Mouse (Mus musculus) neural tube, embryonic 13.5 days (tissue): ENCODE data around the gene Lpcat2. TPM values are rescaled to one million over a fixed set of nuclear protein-coding genes. Genes with fewer than 3 reads are reported as not detected.

ENCODE experiments used
- ATAC-seq: fragments of 200-750 bp; cut with Nextera tagmentation; 2 replicates; pipeline ENCODE4 v1.8.0; 2017; ENCODE audit warnings: low read depth, mild to moderate bottlenecking, moderate TSS enrichment, moderate library complexity
- H3K27ac ChIP-seq: fragments of 300-500 bp; sonication (generic); replicated peaks from 2 replicates; pipeline ENCODE4 v1.5.1; 2015; ENCODE audit warnings: moderate library complexity, mild to moderate bottlenecking, inconsistent platforms
- H3K27me3 ChIP-seq: fragments of 300-500 bp; sonication (generic); 2 replicates; pipeline ENCODE4 v1.6.1; 2015; ENCODE audit warnings: mild to moderate bottlenecking, inconsistent platforms
- H3K36me3 ChIP-seq: fragments of 300-500 bp; sonication (generic); 2 replicates; pipeline ENCODE4 v1.6.1; 2015; ENCODE audit warnings: mild to moderate bottlenecking, inconsistent platforms
- H3K4me1 ChIP-seq: fragments of 300-500 bp; sonication (generic); replicated peaks from 2 replicates; pipeline ENCODE4 v1.6.1; 2015; ENCODE audit warnings: inconsistent platforms
- H3K4me2 ChIP-seq: fragments of 300-500 bp; sonication (generic); 2 replicates; pipeline ENCODE4 v1.6.1; 2015; ENCODE audit warnings: inconsistent platforms, mild to moderate bottlenecking, moderate library complexity
- H3K4me3 ChIP-seq: fragments of 300-500 bp; sonication (generic); 2 replicates; pipeline ENCODE4 v1.5.1; 2015; ENCODE audit warnings: mild to moderate bottlenecking, inconsistent platforms
- H3K9ac ChIP-seq: fragments of 300-500 bp; sonication (generic); 2 replicates; pipeline ENCODE4 v1.6.1; 2015; ENCODE audit warnings: moderate library complexity, mild to moderate bottlenecking, inconsistent platforms
- H3K9me3 ChIP-seq: fragments of 300-500 bp; sonication (generic); 2 replicates; pipeline ENCODE4 v1.6.1; 2016; ENCODE audit warnings: inconsistent platforms
- WGBS: fragments of 180-500 bp; shearing (Covaris S2); methylation state at CpG from one replicate; pipeline ENCODE4 v1.1.7; 2015; 5-methylcytosine and 5-hydroxymethylcytosine counted together
- microRNA-seq: library from miRNA; unstranded; fragments of <30 nt; microRNA quantifications from one replicate; pipeline ENCODE4, GENCODE M21; 2016
- polyA plus RNA-seq: library from polyadenylated mRNA; unstranded; fragments of >200 nt; fragmentation: Nextera tagmentation; extraction: Ambion mirVana; gene quantifications from 2 replicates; pipeline ENCODE4 v1.2.1, GENCODE M21; 2015

Lpcat2 gene
- polyA plus RNA-seq, 1 experiment from 2014 or later = 11.3 TPM

- no peak for ATAC-seq
- WGBS = 79% methylated on average over 4 of the region's 4 CpGs
Observed at GRCm38 (mm10) chr8:92938056-92938455, 82.9 kb downstream of the Lpcat2 start.

DNA sequence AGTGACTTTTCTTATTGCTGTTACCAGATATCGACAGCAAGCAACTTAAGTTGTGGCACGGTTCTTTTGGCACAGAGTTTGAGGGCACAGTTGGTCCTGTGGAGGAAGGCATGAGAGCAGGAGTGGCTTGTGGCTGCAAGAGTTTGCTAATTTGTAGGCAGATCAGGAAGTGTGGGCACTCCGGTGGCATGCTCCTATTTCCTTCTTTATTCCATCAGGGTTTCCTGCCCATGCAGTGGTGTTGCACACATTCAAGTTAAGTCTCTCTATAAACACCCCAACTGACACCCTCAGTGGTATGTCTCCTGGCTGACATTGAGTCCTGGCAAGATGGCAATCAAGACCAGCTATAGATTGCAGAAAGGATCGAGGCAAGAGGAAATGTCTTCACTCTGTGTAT is 93.9 kb downstream of the Lpcat2 start:
- no peak overlapping the region for H3K4me3 ChIP-seq
- no peaks in the 10 kb centered on the region for H3K36me3 ChIP-seq
- no peak for ATAC-seq
- H3K27ac ChIP-seq = no peak overlapping the region
- no peak overlapping the region for H3K4me2 ChIP-seq
- 87% methylated on average over 4 of the region's 4 CpGs for WGBS
- H3K9ac ChIP-seq = no peak overlapping the region
- no peaks in the 10 kb centered on the region for H3K9me3 ChIP-seq
- no peaks in the 10 kb centered on the region for H3K4me1 ChIP-seq
- no peaks in the 10 kb centered on the region for H3K27me3 ChIP-seq

More at GRCm38 (mm10) chr8:92938056-92938455, 82.9 kb downstream of the Lpcat2 start:
- no peak overlapping the region for H3K4me3 ChIP-seq
- no peaks in the 10 kb centered on the region for H3K4me1 ChIP-seq
- H3K4me2 ChIP-seq = no peak overlapping the region
- no peak overlapping the region for H3K27ac ChIP-seq
- H3K27me3 ChIP-seq = no peaks in the 10 kb centered on the region
- no peaks in the 10 kb centered on the region for H3K36me3 ChIP-seq
- no peak overlapping the region for H3K9ac ChIP-seq
- no peaks in the 10 kb centered on the region for H3K9me3 ChIP-seq

DNA sequence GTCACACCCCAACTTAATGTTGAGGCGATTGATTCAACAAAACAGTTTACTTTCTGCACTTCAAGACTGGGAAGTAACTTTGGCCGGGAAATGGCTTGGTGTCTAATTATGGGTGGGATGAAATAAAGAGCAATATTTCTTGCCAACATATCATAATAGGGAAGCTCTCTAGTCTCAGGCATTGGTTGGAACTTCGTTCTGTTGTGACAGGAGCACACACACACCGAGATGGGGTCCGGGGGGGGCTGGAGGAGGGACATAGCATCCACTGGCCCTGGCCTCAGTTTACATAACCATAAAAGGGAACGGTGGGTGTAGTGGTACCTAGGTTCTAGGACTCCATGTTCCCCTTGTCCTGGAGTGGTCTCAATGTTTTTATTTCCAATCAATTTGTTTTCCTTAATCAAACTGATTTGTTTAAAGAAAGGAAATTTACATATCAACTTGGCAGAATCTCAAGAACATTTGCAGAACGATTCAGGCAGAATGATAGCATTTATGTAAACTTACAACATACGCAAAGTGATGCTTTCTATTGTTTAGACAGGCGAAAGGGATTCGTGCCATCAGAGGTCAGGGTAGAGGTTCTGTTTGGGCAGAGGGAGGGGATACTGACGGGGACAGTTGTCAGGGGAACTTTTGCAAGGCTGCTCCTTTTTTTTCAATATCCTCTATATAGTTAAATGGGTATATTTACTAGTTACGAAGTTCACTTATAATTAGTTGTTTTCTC is 95.7 kb downstream of the Lpcat2 start:
- no peak overlapping the region for H3K27ac ChIP-seq
- 78% methylated on average over 12 of the region's 12 CpGs for WGBS
- no peaks in the 10 kb centered on the region for H3K9me3 ChIP-seq
- H3K36me3 ChIP-seq = no peaks in the 10 kb centered on the region
- no peaks in the 10 kb centered on the region for H3K4me1 ChIP-seq
- H3K4me2 ChIP-seq = no peak overlapping the region
- no peaks in the 10 kb centered on the region for H3K27me3 ChIP-seq
- no peak for ATAC-seq
- H3K9ac ChIP-seq = no peak overlapping the region
- H3K4me3 ChIP-seq = no peak overlapping the region

DNA sequence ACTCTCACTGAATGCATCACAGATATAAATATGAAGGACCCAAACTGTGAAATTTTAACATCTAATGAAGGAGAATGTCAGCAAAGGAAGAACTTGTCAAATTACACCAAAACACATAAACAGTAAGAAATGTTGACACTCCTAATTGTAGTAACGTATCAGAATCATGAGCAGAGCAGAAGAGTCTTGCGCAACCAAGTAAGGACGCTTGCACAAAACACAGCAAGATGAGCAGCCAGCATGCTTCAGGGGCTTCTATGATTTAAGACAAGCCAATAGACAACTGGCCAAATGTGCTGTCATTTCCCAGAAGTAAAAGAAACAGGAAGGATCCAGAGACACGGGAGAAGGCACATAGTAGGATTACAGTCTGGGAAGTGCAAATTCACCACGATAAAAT is 98.9 kb downstream of the Lpcat2 start:
- H3K27me3 ChIP-seq = peaks cover 11% of the 10 kb centered on the region
- no peak overlapping the region for H3K27ac ChIP-seq
- no peak overlapping the region for H3K4me3 ChIP-seq
- H3K9ac ChIP-seq = no peak overlapping the region
- no peaks in the 10 kb centered on the region for H3K4me1 ChIP-seq
- H3K36me3 ChIP-seq = no peaks in the 10 kb centered on the region
- ATAC-seq = no peak
- WGBS = 92% methylated on average over 5 of the region's 5 CpGs
- no peaks in the 10 kb centered on the region for H3K9me3 ChIP-seq
- no peak overlapping the region for H3K4me2 ChIP-seq

- ATAC-seq = no peak
- Histone ChIP-seq H3K27ac (no peak within 1 kb of the TSS), H3K4me2 (peak within 1 kb of the TSS; percentile 71), H3K9me3 (no peaks in the 10 kb centered on the region), H3K4me1 (peaks cover 14% of the 10 kb centered on the region), H3K27me3 (peaks cover 63% of the 10 kb centered on the region), H3K36me3 (no peaks in the 10 kb centered on the region), H3K4me3 (peak within 1 kb of the TSS; percentile 39), H3K9ac (peak within 1 kb of the TSS; percentile 58)
- 73% methylated on average over 10 of the region's 10 CpGs for WGBS
Observed at GRCm38 (mm10) chr8:92959779-92960178, 104.6 kb downstream of the Lpcat2 start, which contains the start of gene Slc6a2. Gene Slc6a2 (plus strand): TSS chr8:92960079.

DNA sequence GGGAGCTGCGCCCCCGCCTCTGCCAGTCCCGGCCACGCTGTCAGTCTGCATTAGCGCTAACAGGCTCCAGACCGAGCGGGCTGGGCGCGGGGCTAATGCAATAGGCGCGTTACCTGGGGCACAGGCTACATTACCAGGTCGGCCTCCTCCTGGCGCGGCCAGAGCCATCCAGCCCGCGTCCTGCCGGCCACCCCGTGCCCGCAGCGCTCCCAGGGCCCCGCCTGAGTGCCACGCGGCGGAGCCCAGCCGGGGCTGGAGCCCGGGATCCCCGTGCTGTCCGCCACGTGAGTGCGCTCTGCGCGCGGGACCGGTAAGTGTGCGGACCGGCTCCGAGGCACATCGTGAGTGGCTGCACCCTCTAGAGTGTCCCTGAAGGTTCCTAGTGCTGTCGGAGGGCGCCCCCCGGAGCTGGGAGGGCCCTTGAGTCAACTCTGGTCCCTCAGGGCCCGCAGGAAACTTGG is 105.3 kb downstream of the Lpcat2 start:
- WGBS = under 1% methylated on average over 42 of the region's 42 CpGs
- peaks cover 63% of the 10 kb centered on the region for H3K27me3 ChIP-seq
- no peak for ATAC-seq
- H3K4me3 ChIP-seq = peak overlapping the region; percentile 39
- no peaks in the 10 kb centered on the region for H3K36me3 ChIP-seq
- H3K9ac ChIP-seq = peak overlapping the region; percentile 58
- no peaks in the 10 kb centered on the region for H3K9me3 ChIP-seq
- H3K4me2 ChIP-seq = peak overlapping the region; percentile 71
- H3K4me1 ChIP-seq = peaks cover 14% of the 10 kb centered on the region
- H3K27ac ChIP-seq = no peak overlapping the region

- H3K27ac ChIP-seq = no peak overlapping the region
- no peak for ATAC-seq
- peak overlapping the region; percentile 71 for H3K4me2 ChIP-seq
- H3K36me3 ChIP-seq = no peaks in the 10 kb centered on the region
- H3K4me1 ChIP-seq = peaks cover 14% of the 10 kb centered on the region
- no peak overlapping the region for H3K9ac ChIP-seq
- 2% methylated on average over 25 of the region's 25 CpGs for WGBS
- no peaks in the 10 kb centered on the region for H3K9me3 ChIP-seq
- H3K27me3 ChIP-seq = peaks cover 63% of the 10 kb centered on the region
- H3K4me3 ChIP-seq = peak overlapping the region; percentile 39
Observed at GRCm38 (mm10) chr8:92961088-92961487, 105.9 kb downstream of the Lpcat2 start.

DNA sequence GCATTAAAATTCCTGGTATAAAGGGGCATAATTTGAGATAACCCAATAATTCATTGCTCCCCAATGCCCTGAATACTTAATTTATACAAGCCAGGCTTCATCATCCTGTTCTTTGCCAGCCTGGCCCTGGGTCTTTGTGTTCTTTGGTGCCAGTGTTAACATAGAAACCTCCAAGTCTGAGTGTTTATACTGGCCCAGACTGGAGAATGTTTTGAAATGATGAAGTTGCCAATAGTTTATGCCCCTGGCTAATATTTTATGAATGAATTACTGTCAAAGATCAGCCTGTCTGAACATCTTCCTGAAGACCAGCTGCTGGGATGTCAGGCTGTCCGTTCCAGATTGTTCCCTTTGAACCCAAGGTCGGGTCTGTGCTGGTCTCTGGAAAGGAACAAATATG is 109.4 kb downstream of the Lpcat2 start:
- no peak for ATAC-seq
- Histone ChIP-seq H3K4me3 (no peak overlapping the region), H3K36me3 (no peaks in the 10 kb centered on the region), H3K9me3 (no peaks in the 10 kb centered on the region), H3K4me2 (no peak overlapping the region), H3K9ac (no peak overlapping the region), H3K27me3 (peaks cover 47% of the 10 kb centered on the region), H3K27ac (no peak overlapping the region), H3K4me1 (peaks cover 14% of the 10 kb centered on the region)
- WGBS = 79% methylated on average over 2 of the region's 2 CpGs

Small RNAs within 50 kb of the gene (microRNA-seq; reads per million reads assigned to microRNA genes)
- not detected for gene Gm22151

Other genes starting within 250 kb of the Lpcat2 start
- gene Irx6, start 181.1 kb upstream of the Lpcat2 start, polyA plus RNA-seq = 1.1 and 1.3 TPM in 2 replicates
- gene Mmp2, start 28.0 kb upstream of the Lpcat2 start, polyA plus RNA-seq = 42.9 and 52.8 TPM in 2 replicates
- gene Capns2, start 46.1 kb downstream of the Lpcat2 start, polyA plus RNA-seq = 0.27 and 0.91 TPM in 2 replicates
- gene Slc6a2, start 104.7 kb downstream of the Lpcat2 start, polyA plus RNA-seq = 0.13 TPM in 1 of 2 replicates, not detected in the other
- not detected in 2 replicates for gene Ces1a, start 192.9 kb downstream of the Lpcat2 start, polyA plus RNA-seq
- not detected in 2 replicates for gene Ces1b, start 224.7 kb downstream of the Lpcat2 start, polyA plus RNA-seq